Mouse (Mus musculus) erythroblast, embryonic 14.5 days (primary cell): ENCODE measurements around the gene Ufc1. TPM values are rescaled to one million over a fixed set of nuclear protein-coding genes. Genes with fewer than 3 reads are reported as not detected.
A peak's percentile ranks its signal among the peaks of the same experiment; 100 is the strongest.
"Not testable (repeated sequence)": the region's sequence is repeated elsewhere in the genome, so short reads cannot be mapped to it uniquely, and the experiment has no call there.

ENCODE experiments used
- H3K27me3 ChIP-seq: 2 replicates; pipeline ENCODE4 v1.6.1; 2012; ENCODE audit warnings: inconsistent platforms; ENCODE audit not compliant: control insufficient read depth
- H3K36me3 ChIP-seq: 2 replicates; pipeline ENCODE4 v1.6.1; 2012; ENCODE audit warnings: mild to moderate bottlenecking, inconsistent platforms; ENCODE audit not compliant: control insufficient read depth
- H3K4me1 ChIP-seq: 2 replicates; pipeline ENCODE4 v1.6.1; 2012; ENCODE audit warnings: inconsistent platforms; ENCODE audit not compliant: control insufficient read depth
- H3K4me3 ChIP-seq: replicated peaks from 2 replicates; pipeline ENCODE3; 2012; ENCODE audit warnings: moderate library complexity, mild to moderate bottlenecking, inconsistent platforms
- H3K9me3 ChIP-seq: 2 replicates; pipeline ENCODE4 v1.6.1; 2012; ENCODE audit warnings: low read length, inconsistent platforms, mixed read lengths; ENCODE audit not compliant: control insufficient read depth
- GATA1 ChIP-seq: IDR thresholded peaks from 2 replicates; pipeline ENCODE4 v1.6.1; 2012; ENCODE audit warnings: low read length, inconsistent platforms, mixed read lengths
- TAL1 ChIP-seq: IDR thresholded peaks from 3 replicates; pipeline ENCODE4 v1.6.1; 2012; ENCODE audit warnings: low read length, inconsistent platforms, mixed read lengths
- polyA plus RNA-seq: library from polyadenylated mRNA; stranded (reverse); fragments of >175 nt; gene quantifications from 2 replicates; pipeline ENCODE4 v1.2.3, GENCODE M21; 2012

Ufc1 gene
- polyA plus RNA-seq, 1 experiment, result 4.8 TPM

DNA sequence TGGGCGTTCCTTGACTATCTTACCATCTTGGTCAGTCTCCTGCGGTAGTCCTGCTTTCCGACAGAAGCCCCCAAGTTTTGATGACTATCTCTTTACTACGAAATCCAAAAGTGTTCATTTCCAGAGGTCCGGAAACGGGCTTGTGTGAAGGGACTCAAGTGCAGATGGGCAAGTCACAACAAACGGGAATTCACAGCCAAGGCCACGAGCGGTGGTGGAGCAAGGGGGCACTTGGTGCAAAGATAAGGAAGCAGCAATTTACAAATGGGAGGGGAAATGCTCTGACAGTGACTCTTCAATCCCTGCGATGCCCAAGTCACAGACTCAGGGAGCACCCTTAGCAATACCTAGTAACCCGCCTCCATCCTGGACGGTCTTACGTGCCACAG, 47.4 kb downstream of the Ufc1 start:
- Histone ChIP-seq H3K9me3 (no peaks in the 10 kb centered on the region), H3K4me3 (peak overlapping the region; percentile 72), H3K36me3 (peaks cover 24% of the 10 kb centered on the region), H3K4me1 (peaks cover 38% of the 10 kb centered on the region), H3K27me3 (peaks cover 42% of the 10 kb centered on the region)
- TF ChIP-seq GATA1, result no peak

DNA sequence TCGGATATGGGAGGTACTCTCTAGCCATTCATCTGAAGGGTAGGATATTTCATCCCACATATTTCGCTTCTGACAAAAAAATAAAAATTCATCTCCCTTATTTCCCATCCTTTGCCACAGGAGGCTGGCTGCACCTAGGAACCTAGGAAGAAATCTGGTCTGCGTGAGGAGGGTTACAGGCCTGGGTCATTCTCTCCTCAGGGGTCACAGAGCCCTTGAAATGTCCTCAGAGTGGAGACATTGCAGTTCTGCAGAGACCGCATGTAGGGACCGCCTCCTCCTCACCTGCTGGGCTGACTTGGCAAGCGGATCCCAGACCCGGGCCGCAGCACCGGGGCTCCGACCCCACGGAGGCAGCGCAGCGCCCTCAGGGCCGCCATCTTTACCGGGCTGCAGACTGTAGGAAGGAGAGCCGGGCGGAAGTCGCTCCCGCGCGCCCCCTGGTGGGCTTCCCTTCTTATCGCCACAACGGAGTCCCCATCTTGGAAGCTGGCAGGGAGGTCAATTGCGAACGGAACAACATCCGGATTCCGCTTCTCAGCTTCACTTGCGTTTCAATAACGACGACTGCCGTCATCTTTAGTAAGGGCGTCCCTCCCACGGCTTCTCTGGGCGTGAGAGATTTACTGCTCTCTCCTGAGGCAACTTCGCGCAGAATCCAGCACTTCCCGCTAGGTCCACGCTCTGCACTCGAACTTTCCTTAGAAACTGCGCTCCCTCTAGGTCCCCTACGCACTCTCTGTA, 47.9 kb downstream of the Ufc1 start:
- H3K27me3 ChIP-seq, result peaks cover 36% of the 10 kb centered on the region
- H3K9me3 ChIP-seq, result no peaks in the 10 kb centered on the region
- peak overlapping the region; percentile 72 for H3K4me3 ChIP-seq
- peaks cover 38% of the 10 kb centered on the region for H3K4me1 ChIP-seq
- peaks cover 28% of the 10 kb centered on the region for H3K36me3 ChIP-seq
- TF ChIP-seq TAL1 (no peak), GATA1 (no peak; the same call in 1 of the 2 replicates)

DNA sequence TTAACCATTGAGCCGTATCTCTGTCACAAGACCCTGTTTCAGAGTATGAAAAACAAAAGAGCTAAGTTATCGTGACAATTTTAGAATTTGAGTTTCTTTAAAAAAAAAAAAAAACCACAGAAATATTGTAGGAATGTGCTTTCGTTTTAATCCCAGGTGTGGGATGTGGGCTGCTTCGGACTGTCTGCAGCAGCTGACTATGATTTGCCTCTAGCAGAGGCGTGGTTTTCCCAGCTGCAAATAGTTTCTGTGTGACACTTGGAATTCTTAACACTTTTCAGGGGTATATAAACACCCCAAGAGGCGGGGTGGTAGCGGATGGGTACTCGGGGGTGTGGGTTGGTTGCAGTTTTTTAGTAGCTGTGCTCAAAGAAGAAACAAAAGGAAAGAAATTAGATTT, 49.5 kb downstream of the Ufc1 start:
- peaks cover 21% of the 10 kb centered on the region for H3K27me3 ChIP-seq
- no peak overlapping the region for H3K4me3 ChIP-seq
- H3K4me1 ChIP-seq, result peaks cover 38% of the 10 kb centered on the region
- H3K36me3 ChIP-seq, result peaks cover 43% of the 10 kb centered on the region
- TF ChIP-seq TAL1, result no peak
- no peak for TF ChIP-seq GATA1
- H3K9me3 ChIP-seq, result no peaks in the 10 kb centered on the region

DNA sequence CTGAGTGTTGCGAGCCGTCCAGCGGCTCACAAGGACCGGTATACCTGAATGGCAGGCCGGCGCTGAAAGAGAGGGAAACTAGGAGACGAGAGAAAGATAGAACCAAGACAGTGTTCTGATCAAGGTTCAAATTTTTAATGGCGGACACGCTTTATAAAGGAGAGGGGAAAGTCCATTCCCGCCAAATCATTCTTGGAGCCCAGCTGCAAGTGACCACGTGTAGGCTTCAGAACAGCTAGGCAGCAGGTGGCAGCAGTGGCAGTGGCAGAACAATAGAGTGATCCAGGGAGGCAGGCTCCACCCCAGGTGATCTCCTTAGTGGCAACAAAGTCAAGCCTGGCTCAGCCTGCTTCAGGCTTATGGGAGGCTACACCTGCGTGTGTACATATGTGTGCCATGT, 52.9 kb downstream of the Ufc1 start:
- H3K36me3 ChIP-seq, result peaks cover 73% of the 10 kb centered on the region
- H3K27me3 ChIP-seq, H3K4me3 ChIP-seq, H3K9me3 ChIP-seq: not testable (repeated sequence)
- peaks cover 20% of the 10 kb centered on the region for H3K4me1 ChIP-seq

DNA sequence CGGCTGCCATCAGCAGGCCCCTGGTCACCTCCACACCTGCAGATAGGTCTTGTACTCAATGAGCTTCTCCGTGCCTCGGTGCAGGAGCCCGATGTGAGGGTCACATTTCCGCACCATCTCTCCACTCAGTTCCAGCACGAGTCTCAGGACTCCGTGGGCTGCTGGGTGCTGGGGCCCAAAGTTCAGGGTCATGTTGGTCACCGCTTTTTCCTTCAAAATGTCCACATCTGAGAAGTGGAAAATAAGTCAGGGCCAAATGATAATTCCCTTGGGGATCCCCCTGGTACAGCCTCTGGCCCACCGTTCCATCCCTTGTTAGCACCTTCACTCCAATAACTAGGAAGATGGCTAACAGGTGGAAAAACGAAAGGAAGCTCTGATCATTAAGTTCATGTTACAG, 53.9 kb downstream of the Ufc1 start:
- H3K36me3 ChIP-seq, result peaks cover 82% of the 10 kb centered on the region
- H3K9me3 ChIP-seq, result no peaks in the 10 kb centered on the region
- H3K4me1 ChIP-seq, result peaks cover 12% of the 10 kb centered on the region
- H3K4me3 ChIP-seq, result no peak overlapping the region
- no peaks in the 10 kb centered on the region for H3K27me3 ChIP-seq
- TF ChIP-seq GATA1 (no peak), TAL1 (no peak)

DNA sequence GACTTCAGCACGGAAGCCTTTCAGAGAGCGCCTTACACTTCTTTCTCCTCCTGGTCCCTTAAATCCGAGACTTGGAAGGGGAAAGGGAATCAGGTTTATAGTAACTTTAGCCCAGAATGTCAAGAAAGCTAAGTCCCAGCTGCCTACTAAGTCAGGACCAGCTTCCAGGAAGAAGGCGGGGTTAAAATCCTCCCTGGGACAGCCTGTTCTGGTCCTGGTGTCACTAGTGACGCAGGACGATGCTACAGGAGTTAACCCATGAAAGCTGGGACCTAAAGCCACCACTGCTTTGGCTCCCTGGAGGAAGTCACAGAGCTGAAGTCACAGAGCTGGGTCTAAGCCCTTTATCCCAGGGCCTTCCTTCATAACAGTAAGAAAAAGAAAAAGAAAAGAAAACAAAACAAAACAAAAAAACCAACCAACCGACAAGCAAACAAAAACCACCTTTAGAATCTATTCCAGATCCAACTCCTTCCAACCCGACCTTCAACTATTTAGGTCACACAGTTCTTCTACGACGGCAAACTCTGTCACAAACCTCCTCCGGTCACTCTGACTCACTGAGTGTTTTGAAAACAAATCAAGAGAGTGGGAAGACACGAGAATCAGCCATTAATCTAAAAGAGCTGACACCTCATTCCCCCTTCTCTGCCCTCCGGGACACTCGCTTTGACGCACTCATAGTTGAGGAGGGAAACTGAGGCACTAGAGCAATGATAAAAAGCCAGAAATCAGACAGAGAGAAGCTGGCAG, 54.7 kb downstream of the Ufc1 start:
- H3K4me1 ChIP-seq, result peaks cover 5% of the 10 kb centered on the region
- no peaks in the 10 kb centered on the region for H3K9me3 ChIP-seq
- TF ChIP-seq TAL1, result no peak
- TF ChIP-seq GATA1, result no peak
- no peak overlapping the region for H3K4me3 ChIP-seq
- H3K27me3 ChIP-seq, result no peaks in the 10 kb centered on the region
- peaks cover 87% of the 10 kb centered on the region for H3K36me3 ChIP-seq

Other genes with a start within 250 kb of the Ufc1 start
- gene Fcgr3, start 230.1 kb downstream of the Ufc1 start, polyA plus RNA-seq, result 0.06 TPM in 1 of 2 replicates, not detected in the other
- 0.37 and 0.64 TPM in 2 replicates for gene Cfap126, start 181.1 kb downstream of the Ufc1 start, polyA plus RNA-seq
- gene Sdhc, start 144.4 kb downstream of the Ufc1 start, polyA plus RNA-seq, result 4.9 and 7.2 TPM in 2 replicates
- not detected in 2 replicates for gene Mpz, start 144.3 kb downstream of the Ufc1 start, polyA plus RNA-seq
- not detected in 2 replicates for gene Pcp4l1, start 98.8 kb downstream of the Ufc1 start, polyA plus RNA-seq
- not detected in 2 replicates for gene Nr1i3, start 81.1 kb downstream of the Ufc1 start, polyA plus RNA-seq
- 2.2 TPM in 2 replicates for gene Tomm40l, start 72.5 kb downstream of the Ufc1 start, polyA plus RNA-seq
- gene Apoa2, start 70.0 kb downstream of the Ufc1 start, polyA plus RNA-seq, result 0.42 and 2.1 TPM in 2 replicates
- 0.13 and 0.17 TPM in 2 replicates for gene Fcer1g, start 60.7 kb downstream of the Ufc1 start, polyA plus RNA-seq
- gene Adamts4, start 44.6 kb downstream of the Ufc1 start, polyA plus RNA-seq, result not detected in 2 replicates
- gene Ndufs2, start 43.6 kb downstream of the Ufc1 start, polyA plus RNA-seq, result 7.0 and 7.5 TPM in 2 replicates
- 11.1 and 11.6 TPM in 2 replicates for gene B4galt3, start 24.7 kb downstream of the Ufc1 start, polyA plus RNA-seq
- gene Ppox, start 13.8 kb downstream of the Ufc1 start, polyA plus RNA-seq, result 89.9 and 167 TPM in 2 replicates
- gene Usp21, start 7.0 kb downstream of the Ufc1 start, polyA plus RNA-seq, result 8.4 and 13.0 TPM in 2 replicates
- gene Dedd, start 34.1 kb upstream of the Ufc1 start, polyA plus RNA-seq, result 1.6 and 1.7 TPM in 2 replicates
- 0.98 TPM in 2 replicates for gene Nit1, start 50.6 kb upstream of the Ufc1 start, polyA plus RNA-seq
- gene Pfdn2, start 50.6 kb upstream of the Ufc1 start, polyA plus RNA-seq, result 1.4 and 2.0 TPM in 2 replicates
- gene Klhdc9, start 65.8 kb upstream of the Ufc1 start, polyA plus RNA-seq, result 0.14 TPM in 1 of 2 replicates, not detected in the other
- gene Nectin4, start 75.1 kb upstream of the Ufc1 start, polyA plus RNA-seq, result not detected in 2 replicates
- 0.06 and 0.07 TPM in 2 replicates for gene Arhgap30, start 93.9 kb upstream of the Ufc1 start, polyA plus RNA-seq
- gene Usf1, start 116.3 kb upstream of the Ufc1 start, polyA plus RNA-seq, result 1.2 and 3.6 TPM in 2 replicates
- not detected in 2 replicates for gene Tstd1, start 123.8 kb upstream of the Ufc1 start, polyA plus RNA-seq
- gene F11r, start 142.5 kb upstream of the Ufc1 start, polyA plus RNA-seq, result 0.08 TPM in 1 of 2 replicates, not detected in the other
- gene Alyref2, start 208.5 kb upstream of the Ufc1 start, polyA plus RNA-seq, result 0.13 and 0.20 TPM in 2 replicates
- not detected in 2 replicates for gene Itln1, start 240.3 kb upstream of the Ufc1 start, polyA plus RNA-seq